Comparison of ENCODE assay signal across 9 mouse cellular contexts in genomic region chr2:170078442-170079017, GRCm38 (mm10).
DNase-seq lines count a peak whose midpoint lies in the region; ATAC-seq and TF ChIP-seq lines count a peak whose summit lies in the region.
"Had no signal": no experiment of that assay in that cellular context is flagged by ENCODE, and none has a peak within 500 bp of the region (broad histone marks: within the 10 kb centered on the region; RNA-seq: fewer than 3 reads in every experiment).

No protein-coding gene starts in this region.

- TF ChIP-seq POLR2A in lung, adult 2 months (IDR thresholded peaks at IDR 0.05; ENCODE audit: borderline replicate concordance, extremely low read depth, low read depth, low read length) = no peak

- 0 out of 2 replicates have a peak, but pooled peaks have one; percentile 27 for TF ChIP-seq CTCF in lung, embryonic 14.5 days (IDR thresholded peaks at IDR 0.05; ENCODE audit: low read depth)
- TF ChIP-seq CTCF in lung, adult 2 months (IDR thresholded peaks at IDR 0.05; ENCODE audit: insufficient read depth, low read length) = no peak

- no peak overlapping the region for H3K27ac ChIP-seq in lung, embryonic 14.5 days (ENCODE audit: low read depth)
- H3K27ac ChIP-seq: embryonic facial prominence, embryonic 13.5 days had no signal

- peak overlapping the region; percentile 24; the same call in 1 of the 2 replicates for H3K4me2 ChIP-seq in lung, embryonic 14.5 days
- H3K4me2 ChIP-seq: embryonic facial prominence, embryonic 13.5 days had no signal

- no peak overlapping the region for H3K4me3 ChIP-seq in lung, embryonic 14.5 days (ENCODE audit: low read depth, low read length)
- H3K4me3 ChIP-seq in lung, adult 2 months (replicated peaks; ENCODE audit: extremely low read depth, low read depth, low read length) = no peak overlapping the region
- H3K4me3 ChIP-seq: embryonic facial prominence, embryonic 13.5 days had no signal

- H3K36me3 ChIP-seq in lung, embryonic 14.5 days (ENCODE audit: insufficient read depth) = no peaks in the 10 kb centered on the region
- H3K36me3 ChIP-seq: embryonic facial prominence, embryonic 13.5 days had no signal

- no peaks in the 10 kb centered on the region for H3K27me3 ChIP-seq in lung, embryonic 14.5 days (ENCODE audit: insufficient read depth, low read length)
- H3K27me3 ChIP-seq: embryonic facial prominence, embryonic 13.5 days had no signal

- H3K9me3 ChIP-seq in lung, embryonic 14.5 days (ENCODE audit: low read depth, low read length) = no peaks in the 10 kb centered on the region
- H3K9me3 ChIP-seq: embryonic facial prominence, embryonic 13.5 days had no signal

- H3K4me1 ChIP-seq in lung, embryonic 14.5 days (ENCODE audit: insufficient read depth) = peaks cover 9% of the 10 kb centered on the region
- no peaks in the 10 kb centered on the region for H3K4me1 ChIP-seq in lung, adult 2 months (ENCODE audit: control insufficient read depth, insufficient read depth, low read length)

- ATAC-seq in lung, embryonic 14.5 days (ENCODE audit: insufficient read depth) = peak; percentile 62; the same call in 1 of the 2 replicates

- H3K9ac ChIP-seq in lung, embryonic 14.5 days = no peak overlapping the region
- H3K9ac ChIP-seq: embryonic facial prominence, embryonic 13.5 days had no signal

- WGBS in lung, embryonic 14.5 days = 20% methylated on average over 15 of the region's 15 CpGs
- 44% methylated on average over 15 of the region's 15 CpGs for WGBS in lung, adult 2 months

- DNase-seq in gastrocnemius, postnatal 14 days = peak; percentile 35
- DNase-seq in gastrocnemius, adult 8-10 months (ENCODE audit: low spot score in 2 of 2) = no peak
- DNase-seq in lung, embryonic 14.5 days = peak; percentile 39
- no peak for DNase-seq in lung, adult 2 months
- DNase-seq in R1 (ENCODE audit: low read depth, low spot score) = peak; percentile 86
- DNase-seq in mesoderm, embryonic 11.5 days (ENCODE audit: low read depth, low spot score) = peak; percentile 40
- no peak for DNase-seq in cerebellum, adult 11 months
- DNase-seq in urinary bladder, adult 2 months (ENCODE audit: low spot score) = no peak

- intact Hi-C loops in gastrocnemius, postnatal 14 days (cut with DNase I; ENCODE audit: low total_unique reads) = no loop called here

Comparison
In these comparisons a context has a peak if more than half of its experiments do, and no peak if none do; other contexts are left out.
1. DNase-seq: peak in gastrocnemius, postnatal 14 days (single experiment), lung, embryonic 14.5 days (single experiment), R1 (single experiment) and mesoderm, embryonic 11.5 days (single experiment); none in gastrocnemius, adult 8-10 months (0 of 2), lung, adult 2 months (single experiment), cerebellum, adult 11 months (single experiment) and urinary bladder, adult 2 months (single experiment).